In genomic region chr3:79071561-79071960, GRCm38 (mm10) we compare ENCODE assay signal across 8 mouse cellular contexts.
A peak's percentile ranks its signal among the peaks of the same experiment; 100 is the strongest.
DNase-seq lines count a peak whose midpoint lies in the region; ATAC-seq and TF ChIP-seq lines count a peak whose summit lies in the region.

No protein-coding gene starts in this region.

- no peaks in the 10 kb centered on the region for H3K27me3 ChIP-seq in liver, embryonic 11.5 days (replicated peaks; ENCODE audit: control insufficient read depth, insufficient read depth, low read length)

- H3K9me3 ChIP-seq in ES-E14 (ENCODE audit: control insufficient read depth, insufficient read depth, low read depth, low read length) = no peaks in the 10 kb centered on the region
- no peaks in the 10 kb centered on the region for H3K9me3 ChIP-seq in liver, embryonic 11.5 days (ENCODE audit: control insufficient read depth, low read length)

- H3K4me3 ChIP-seq in ES-E14 (ENCODE audit: insufficient read depth in 1 of 2, low read depth in 1 of 2, low read length in 2 of 2, poor library complexity in 1 of 2, severe bottlenecking in 1 of 2) = peak overlapping the region in 1 of 2 experiments; percentile 32; a peak in 1 of 4 replicates
- H3K4me3 ChIP-seq in liver, embryonic 11.5 days (ENCODE audit: low read depth, low read length) = no peak overlapping the region

- ATAC-seq in liver, embryonic 11.5 days (replicated peaks; ENCODE audit: low FRiP score) = no peak
- no peak for ATAC-seq in monocyte, adult 5-6 weeks (replicated peaks; ENCODE audit: insufficient number of reproducible peaks, low FRiP score, low TSS enrichment, poor library complexity, severe bottlenecking)

- no peaks in the 10 kb centered on the region for H3K4me1 ChIP-seq in ES-E14 (ENCODE audit: control insufficient read depth in 2 of 2, insufficient read depth in 2 of 2, low read length in 2 of 2, poor library complexity in 1 of 2)
- peaks cover 2% of the 10 kb centered on the region; the same call in 1 of the 2 replicates for H3K4me1 ChIP-seq in liver, embryonic 11.5 days (replicated peaks; ENCODE audit: control insufficient read depth, insufficient read depth, low read length)

- no peak overlapping the region for H3K27ac ChIP-seq in ES-E14 (ENCODE audit: insufficient read depth, low read depth, low read length, poor library complexity, severe bottlenecking)
- no peak overlapping the region for H3K27ac ChIP-seq in liver, embryonic 11.5 days (ENCODE audit: low read depth, low read length)

- in situ Hi-C loops in ES-E14 (cut with MboI; ENCODE audit: low sequenced_read_pairs in 2 of 2, unreplicated experiment in 2 of 2) = no loop called here

- H3K36me3 ChIP-seq in ES-E14 (ENCODE audit: control insufficient read depth, insufficient read depth, low read length, poor library complexity, severe bottlenecking) = peaks cover 6% of the 10 kb centered on the region
- H3K36me3 ChIP-seq in liver, embryonic 11.5 days (ENCODE audit: control insufficient read depth, insufficient read depth, low read length) = peaks cover 3% of the 10 kb centered on the region; the same call in 1 of the 2 replicates

- peak overlapping the region; percentile 43 for H3K4me2 ChIP-seq in liver, embryonic 11.5 days

- peak; percentile 15 for DNase-seq in kidney, adult 9 months
- no peak for DNase-seq in kidney, adult 8-10 months
- DNase-seq in ES-E14 (ENCODE audit: low read depth, low spot score) = peak; percentile 6
- peak; percentile 27 to 37 for DNase-seq in heart, adult 9 months (ENCODE audit: low spot score in 2 of 2)
- no peak for DNase-seq in liver, embryonic 11.5 days (ENCODE audit: low spot score)
- no peak for DNase-seq in cerebellum, adult 11-12 months
- no peak for DNase-seq in urinary bladder, adult 18-20 months (ENCODE audit: low spot score in 2 of 2)

- 25% methylated on average over 6 of the region's 7 CpGs for WGBS in liver, embryonic 11.5 days

- no peak overlapping the region; the same call in 1 of the 2 replicates for H3K9ac ChIP-seq in ES-E14 (ENCODE audit: insufficient read depth, low read depth, low read length, poor library complexity, severe bottlenecking)
- no peak overlapping the region for H3K9ac ChIP-seq in liver, embryonic 11.5 days (ENCODE audit: low read depth, low read length)

TF ChIP-seq in ES-E14, 5 proteins besides CTCF, POLR2A, EP300 and RAD21:
- TF ChIP-seq ZNF384 (IDR thresholded peaks at IDR 0.05; ENCODE audit: low read depth, low read length) = no peak
- TF ChIP-seq CHD2 (IDR thresholded peaks at IDR 0.05; ENCODE audit: low read depth, low read length) = no peak
- no peak for TF ChIP-seq MAFK (IDR thresholded peaks at IDR 0.05; ENCODE audit: insufficient read depth, low read depth, low read length)
- TF ChIP-seq ZC3H11A (IDR thresholded peaks at IDR 0.05; ENCODE audit: borderline replicate concordance, low read depth, low read length) = no peak
- TF ChIP-seq HCFC1 (IDR thresholded peaks at IDR 0.05; ENCODE audit: borderline replicate concordance, insufficient read depth, low read length) = no peak

Comparison
In these comparisons a context has a peak if more than half of its experiments do, and no peak if none do; other contexts are left out.
1. DNase-seq: peak in kidney, adult 9 months (single experiment), ES-E14 (single experiment) and heart, adult 9 months (2 of 2); none in kidney, adult 8-10 months (0 of 2), liver, embryonic 11.5 days (single experiment), cerebellum, adult 11-12 months (single experiment) and urinary bladder, adult 18-20 months (0 of 2).